Mouse (Mus musculus): ENCODE results near the gene Gpr156. TPM values are rescaled to one million over a fixed set of nuclear protein-coding genes. Genes with fewer than 3 reads are reported as not detected.

The Gpr156 gene
- polyA plus RNA-seq (2015; fragmentation: Nextera tagmentation; extraction: Ambion mirVana): 0.18 and 0.22 TPM in 2 replicates

DNA sequence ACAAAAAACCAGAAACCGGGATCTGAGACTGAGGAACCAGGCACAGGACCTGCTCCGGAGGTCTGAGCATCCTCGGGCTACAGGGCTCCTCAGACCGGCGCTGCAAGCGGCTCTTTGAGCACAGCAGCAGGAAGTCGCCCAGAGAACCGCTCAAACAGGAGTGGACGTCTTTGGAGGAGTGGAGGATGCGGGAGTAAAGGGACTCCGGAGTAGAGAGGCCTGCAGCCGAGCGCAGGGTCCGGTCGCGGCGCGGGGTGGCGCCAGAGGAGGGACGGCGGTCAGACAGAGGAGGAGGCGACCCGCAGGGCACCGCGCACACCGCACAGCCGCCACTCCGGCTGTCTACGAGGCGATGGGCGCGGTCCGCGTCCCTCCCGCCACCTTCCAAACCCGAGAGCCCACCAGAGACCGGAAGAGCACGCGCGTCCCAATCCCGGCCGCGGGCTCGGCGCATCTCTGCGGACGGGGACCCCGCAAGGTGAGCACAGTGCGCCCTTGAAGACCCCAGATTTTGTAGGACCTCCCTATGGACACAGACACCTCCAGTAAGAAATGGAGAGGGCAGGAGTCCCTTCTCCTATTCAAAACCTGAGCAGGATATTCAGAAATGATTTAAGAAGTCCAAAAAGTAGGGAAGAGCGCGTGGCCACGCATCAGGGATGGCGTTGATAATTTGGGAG, at the start of gene Gpr156:
Gpr156 (plus strand) TSS at position 359 of the 680 bp plus-strand sequence.
- 4% methylated on average over 53 of the region's 53 CpGs for WGBS
- peaks cover 3% of the 10 kb centered on the region; the same call in 1 of the 2 replicates for H3K9me3 ChIP-seq (replicated peaks; ENCODE audit: control insufficient read depth, low read length)
- no peak for ATAC-seq (replicated peaks; ENCODE audit: extremely low read depth, insufficient read depth, low FRiP score)
- H3K36me3 ChIP-seq (ENCODE audit: control insufficient read depth, insufficient read depth): no peaks in the 10 kb centered on the region
- peak within 1 kb of the TSS; percentile 76 for H3K9ac ChIP-seq (ENCODE audit: low read length)
- peak within 1 kb of the TSS; percentile 96 for H3K4me2 ChIP-seq (ENCODE audit: low read depth, low read length)
- peak within 1 kb of the TSS; percentile 67 for H3K4me3 ChIP-seq (ENCODE audit: low read length)
- no peak within 1 kb of the TSS for H3K27ac ChIP-seq (ENCODE audit: low read length)
- H3K27me3 ChIP-seq (ENCODE audit: control insufficient read depth, insufficient read depth, low read length): peaks cover 12% of the 10 kb centered on the region; the same call in 1 of the 2 replicates
- H3K4me1 ChIP-seq (ENCODE audit: control insufficient read depth, insufficient read depth, low read length): peaks cover 3% of the 10 kb centered on the region; the same call in 1 of the 2 replicates

GRCm38 (mm10) chr16:37867791-37868505, 48.3 kb upstream of the Gpr156 start, which contains the start of gene Lrrc58:
Lrrc58 (plus strand) TSS chr16:37868389.
- Histone ChIP-seq H3K4me1 (ENCODE audit: control insufficient read depth, insufficient read depth, low read length) (peaks cover 28% of the 10 kb centered on the region), H3K36me3 (ENCODE audit: control insufficient read depth, insufficient read depth) (0 out of 2 replicates have a peak, but pooled peaks cover 2% of the 10 kb centered on the region), H3K4me3 (ENCODE audit: low read length) (peak within 1 kb of the TSS; percentile 84), H3K4me2 (ENCODE audit: low read depth, low read length) (peak within 1 kb of the TSS; percentile 89), H3K27ac (ENCODE audit: low read length) (peak within 1 kb of the TSS; percentile 96), H3K27me3 (ENCODE audit: control insufficient read depth, insufficient read depth, low read length) (no peaks in the 10 kb centered on the region), H3K9me3 (replicated peaks; ENCODE audit: control insufficient read depth, low read length) (no peaks in the 10 kb centered on the region), H3K9ac (ENCODE audit: low read length) (peak within 1 kb of the TSS; percentile 98)
- peak; percentile 91 for ATAC-seq (replicated peaks; ENCODE audit: extremely low read depth, insufficient read depth, low FRiP score)
- 1% methylated on average over 86 of the region's 86 CpGs for WGBS

DNA sequence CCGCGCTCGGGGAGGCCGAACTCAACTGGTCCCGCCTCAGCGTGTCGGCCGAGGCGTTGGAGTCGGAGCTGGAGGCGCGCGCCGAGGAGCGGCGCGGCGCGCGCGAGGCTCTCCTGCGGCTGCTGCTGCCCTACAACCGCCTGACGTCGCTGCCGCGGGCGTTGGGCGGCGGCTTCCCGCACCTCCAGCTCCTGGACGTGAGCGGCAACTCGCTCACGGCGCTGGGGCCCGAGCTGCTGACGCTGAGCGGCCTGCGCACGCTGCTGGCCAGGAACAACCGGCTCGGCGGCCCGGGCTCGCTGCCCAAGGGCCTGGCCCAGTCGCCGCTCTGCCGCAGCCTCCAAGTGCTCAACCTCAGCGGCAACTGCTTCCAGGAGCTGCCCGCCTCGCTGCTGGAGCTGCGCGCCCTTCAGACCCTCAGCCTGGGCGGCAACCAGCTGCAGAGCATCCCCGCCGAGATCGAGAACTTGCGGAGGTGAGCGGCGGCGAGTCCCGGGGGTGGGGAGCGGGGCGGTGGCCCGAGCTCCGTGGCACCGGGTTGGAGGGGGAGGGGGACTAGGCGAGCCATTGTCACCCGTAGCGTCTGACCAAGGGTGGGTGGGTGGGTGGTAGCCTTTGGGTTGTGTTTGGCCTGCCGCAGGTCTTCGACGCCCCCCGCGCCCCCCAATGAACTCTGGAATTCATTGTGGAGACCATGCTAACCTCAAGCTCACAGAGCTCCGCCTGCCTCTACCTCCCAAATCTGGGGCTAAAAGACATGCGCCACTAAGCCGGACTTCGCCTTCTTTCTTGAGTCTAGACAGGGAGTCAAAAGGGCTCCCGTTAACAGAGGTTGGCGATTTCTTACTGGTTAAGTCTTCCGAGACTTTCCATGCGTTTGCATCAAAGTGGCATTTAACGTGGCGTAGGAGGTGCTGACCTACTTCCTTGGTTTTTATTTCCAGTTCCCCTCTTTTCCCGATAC, 47.5 kb upstream of the Gpr156 start:
- under 1% methylated on average over 83 of the region's 87 CpGs for WGBS
- H3K4me1 ChIP-seq (ENCODE audit: control insufficient read depth, insufficient read depth, low read length): peaks cover 28% of the 10 kb centered on the region
- peak overlapping the region; percentile 89 for H3K4me2 ChIP-seq (ENCODE audit: low read depth, low read length)
- H3K27me3 ChIP-seq (ENCODE audit: control insufficient read depth, insufficient read depth, low read length): no peaks in the 10 kb centered on the region
- peak; percentile 30; the same call in 1 of the 2 replicates for ATAC-seq (replicated peaks; ENCODE audit: extremely low read depth, insufficient read depth, low FRiP score)
- 0 out of 2 replicates have a peak, but pooled peaks cover 2% of the 10 kb centered on the region for H3K36me3 ChIP-seq (ENCODE audit: control insufficient read depth, insufficient read depth)
- no peaks in the 10 kb centered on the region for H3K9me3 ChIP-seq (replicated peaks; ENCODE audit: control insufficient read depth, low read length)
- peak overlapping the region; percentile 98 for H3K9ac ChIP-seq (ENCODE audit: low read length)
- H3K27ac ChIP-seq (ENCODE audit: low read length): peak overlapping the region; percentile 96
- peak overlapping the region; percentile 84 for H3K4me3 ChIP-seq (ENCODE audit: low read length)

DNA sequence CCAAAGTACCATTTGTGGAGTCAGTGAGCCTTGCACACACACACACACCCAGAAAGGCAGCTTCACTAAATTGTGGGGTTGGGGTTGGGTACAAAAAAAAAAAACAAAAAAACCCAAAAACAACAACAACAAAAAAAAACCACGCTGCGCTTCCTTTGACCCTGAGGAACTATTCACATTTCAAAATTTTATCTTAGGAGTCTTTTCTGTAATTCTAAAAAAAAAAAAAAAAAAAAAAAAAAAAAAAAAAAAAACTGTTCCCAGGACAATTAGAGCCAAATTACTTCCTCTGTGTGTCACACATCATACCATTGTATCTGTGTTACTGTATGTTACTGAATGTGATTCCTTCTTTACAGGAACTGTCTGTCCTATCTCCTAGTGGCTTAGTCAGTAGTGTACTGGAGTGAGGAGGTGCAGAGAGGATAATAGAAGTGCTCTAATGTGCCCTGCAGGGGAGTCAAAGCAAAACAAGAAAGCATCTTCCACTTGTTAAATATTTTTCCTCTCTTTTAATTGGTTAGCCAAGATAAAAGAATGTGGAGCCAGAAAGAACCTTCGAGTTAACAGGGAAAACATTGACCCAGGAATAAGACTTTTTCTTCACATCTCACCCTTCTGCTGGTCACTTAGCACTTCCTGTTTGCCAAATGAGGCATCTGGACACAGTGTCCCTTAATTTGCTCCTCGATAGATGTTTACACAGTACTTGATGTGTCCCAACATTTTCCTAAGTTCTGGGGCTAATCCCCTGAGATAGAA, 46.6 kb upstream of the Gpr156 start:
- H3K36me3 ChIP-seq (ENCODE audit: control insufficient read depth, insufficient read depth): 0 out of 2 replicates have a peak, but pooled peaks cover 2% of the 10 kb centered on the region
- H3K9ac ChIP-seq (ENCODE audit: low read length): peak overlapping the region; percentile 98
- H3K4me2 ChIP-seq (ENCODE audit: low read depth, low read length): peak overlapping the region; percentile 89
- H3K4me1 ChIP-seq (ENCODE audit: control insufficient read depth, insufficient read depth, low read length): peaks cover 30% of the 10 kb centered on the region
- no peaks in the 10 kb centered on the region for H3K9me3 ChIP-seq (replicated peaks; ENCODE audit: control insufficient read depth, low read length)
- ATAC-seq (replicated peaks; ENCODE audit: extremely low read depth, insufficient read depth, low FRiP score): no peak
- no peaks in the 10 kb centered on the region for H3K27me3 ChIP-seq (ENCODE audit: control insufficient read depth, insufficient read depth, low read length)
- peak overlapping the region; percentile 84 for H3K4me3 ChIP-seq (ENCODE audit: low read length)
- WGBS: 23% methylated on average over 4 of the region's 4 CpGs
- peak overlapping the region; percentile 96 for H3K27ac ChIP-seq (ENCODE audit: low read length)

DNA sequence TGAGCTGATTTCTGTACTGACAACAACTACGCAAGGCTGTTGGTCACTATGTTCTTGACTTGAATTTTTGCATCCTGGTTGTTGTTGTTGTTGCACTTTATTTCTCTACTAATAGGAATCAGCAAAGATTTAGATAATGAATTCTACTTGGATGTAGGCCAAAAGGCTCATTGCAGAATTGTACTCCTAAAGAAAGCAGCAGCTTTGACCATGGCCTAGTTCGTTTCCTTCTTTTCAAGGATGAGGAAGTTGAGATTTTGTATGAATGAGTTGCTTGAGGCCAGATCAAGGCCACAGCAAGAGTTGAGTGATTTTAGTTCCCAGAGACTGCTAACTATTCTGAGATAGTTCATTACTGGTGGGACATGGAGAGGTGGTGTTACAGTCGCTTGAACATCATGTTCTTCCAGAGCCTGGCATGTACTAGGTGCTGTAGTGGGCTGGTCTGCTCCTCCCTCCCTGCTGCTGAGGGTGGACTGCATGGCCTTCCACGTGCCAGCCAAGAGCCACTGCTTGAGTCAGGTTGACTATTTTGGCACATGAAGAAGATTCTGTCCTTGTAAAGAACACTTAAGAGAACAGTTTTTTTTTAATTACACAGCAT, 45.1 kb upstream of the Gpr156 start:
- peak overlapping the region; percentile 89 for H3K4me2 ChIP-seq (ENCODE audit: low read depth, low read length)
- H3K27me3 ChIP-seq (ENCODE audit: control insufficient read depth, insufficient read depth, low read length): no peaks in the 10 kb centered on the region
- H3K27ac ChIP-seq (ENCODE audit: low read length): peak overlapping the region; percentile 70
- no peak overlapping the region for H3K9ac ChIP-seq (ENCODE audit: low read length)
- 0 out of 2 replicates have a peak, but pooled peaks cover 2% of the 10 kb centered on the region for H3K36me3 ChIP-seq (ENCODE audit: control insufficient read depth, insufficient read depth)
- ATAC-seq (replicated peaks; ENCODE audit: extremely low read depth, insufficient read depth, low FRiP score): 0 out of 2 replicates have a peak, but pooled peaks have one; percentile 13
- H3K4me3 ChIP-seq (ENCODE audit: low read length): no peak overlapping the region
- WGBS: 42% methylated on average over 4 of the region's 4 CpGs
- peaks cover 33% of the 10 kb centered on the region for H3K4me1 ChIP-seq (ENCODE audit: control insufficient read depth, insufficient read depth, low read length)
- no peaks in the 10 kb centered on the region for H3K9me3 ChIP-seq (replicated peaks; ENCODE audit: control insufficient read depth, low read length)

GRCm38 (mm10) chr16:37874501-37875235, 41.6 kb upstream of the Gpr156 start:
- no peak for ATAC-seq (replicated peaks; ENCODE audit: extremely low read depth, insufficient read depth, low FRiP score)
- no peaks in the 10 kb centered on the region for H3K27me3 ChIP-seq (ENCODE audit: control insufficient read depth, insufficient read depth, low read length)
- H3K4me1 ChIP-seq (ENCODE audit: control insufficient read depth, insufficient read depth, low read length): peaks cover 33% of the 10 kb centered on the region
- no peak overlapping the region for H3K4me2 ChIP-seq (ENCODE audit: low read depth, low read length)
- 83% methylated on average over 4 of the region's 4 CpGs for WGBS
- no peak overlapping the region for H3K9ac ChIP-seq (ENCODE audit: low read length)
- peak overlapping the region; percentile 10; the same call in 1 of the 2 replicates for H3K27ac ChIP-seq (ENCODE audit: low read length)
- peaks cover 18% of the 10 kb centered on the region for H3K36me3 ChIP-seq (ENCODE audit: control insufficient read depth, insufficient read depth)
- no peak overlapping the region for H3K4me3 ChIP-seq (ENCODE audit: low read length)
- H3K9me3 ChIP-seq (replicated peaks; ENCODE audit: control insufficient read depth, low read length): no peaks in the 10 kb centered on the region

GRCm38 (mm10) chr16:37877406-37877805, 38.9 kb upstream of the Gpr156 start:
- Histone ChIP-seq H3K9me3 (replicated peaks; ENCODE audit: control insufficient read depth, low read length) (no peaks in the 10 kb centered on the region), H3K27me3 (ENCODE audit: control insufficient read depth, insufficient read depth, low read length) (no peaks in the 10 kb centered on the region), H3K4me2 (ENCODE audit: low read depth, low read length) (no peak overlapping the region), H3K9ac (ENCODE audit: low read length) (no peak overlapping the region), H3K4me1 (ENCODE audit: control insufficient read depth, insufficient read depth, low read length) (peaks cover 13% of the 10 kb centered on the region), H3K36me3 (ENCODE audit: control insufficient read depth, insufficient read depth) (peaks cover 31% of the 10 kb centered on the region), H3K4me3 (ENCODE audit: low read length) (no peak overlapping the region), H3K27ac (ENCODE audit: low read length) (no peak overlapping the region)
- ATAC-seq (replicated peaks; ENCODE audit: extremely low read depth, insufficient read depth, low FRiP score): no peak
- WGBS: 93% methylated on average over 3 of the region's 3 CpGs
